Mouse (Mus musculus) layer of hippocampus, postnatal 36 days (tissue): ENCODE measurements around the gene Olfr1415. TPM values are rescaled to one million over a fixed set of nuclear protein-coding genes. Genes with fewer than 3 reads are reported as not detected.
"Not testable (repeated sequence)": the region's sequence is repeated elsewhere in the genome, so short reads cannot be mapped to it uniquely, and the experiment has no call there.

ENCODE experiments used
- DNase-seq, 2 experiments: peaks; one replicate each; pipeline ENCODE4 v3.0.0; 2022
- total RNA-seq, 2 experiments: library from RNA; stranded (reverse); gene quantifications; 2 replicates each; pipeline ENCODE4 v1.2.3; 2021

Gene Olfr1415
- total RNA-seq: not detected

DNA sequence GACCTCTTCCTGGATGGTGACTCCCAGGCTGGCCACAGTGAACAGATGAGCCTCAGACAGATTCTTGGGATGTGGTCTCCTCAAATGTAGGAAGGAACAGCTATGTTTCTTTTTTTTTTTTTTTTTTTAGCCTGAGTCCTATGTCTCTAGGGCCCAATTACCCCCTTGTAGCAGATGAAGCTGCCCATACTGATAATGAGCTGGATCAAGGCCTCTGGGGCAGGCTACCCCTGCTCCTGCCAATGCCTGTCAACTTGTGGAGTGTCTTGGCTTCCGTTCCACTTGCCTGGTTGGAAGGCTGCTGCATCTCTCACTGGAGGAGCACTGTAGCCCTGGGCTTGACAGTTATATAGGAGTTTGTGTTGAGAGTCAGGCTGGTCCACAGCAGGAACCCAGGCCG is at the start of gene Olfr1415:
Olfr1415 (minus strand) TSS at position 101 of the 400 bp plus-strand sequence.
- DNase-seq: no peak

DNA sequence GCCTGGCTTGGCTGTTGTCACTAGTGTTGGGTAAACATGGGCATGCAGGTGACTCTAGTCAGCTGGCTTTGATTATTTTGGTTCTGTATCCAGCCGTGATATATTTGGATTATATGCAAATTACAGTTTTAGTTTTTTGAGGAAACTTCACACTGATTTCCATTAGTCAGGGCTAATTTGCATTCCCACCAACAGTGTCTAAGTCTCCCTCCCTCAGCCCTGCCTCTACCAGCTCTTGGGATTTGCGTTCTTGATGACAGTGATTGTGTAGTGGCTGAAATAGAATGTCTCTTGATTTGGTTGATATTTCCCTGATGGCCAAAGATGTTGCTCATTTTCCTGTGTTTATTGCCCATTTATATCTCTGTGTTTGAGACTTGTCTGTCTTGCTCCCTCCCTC is 43.2 kb upstream of the Olfr1415 start:
- no peak for DNase-seq

DNA sequence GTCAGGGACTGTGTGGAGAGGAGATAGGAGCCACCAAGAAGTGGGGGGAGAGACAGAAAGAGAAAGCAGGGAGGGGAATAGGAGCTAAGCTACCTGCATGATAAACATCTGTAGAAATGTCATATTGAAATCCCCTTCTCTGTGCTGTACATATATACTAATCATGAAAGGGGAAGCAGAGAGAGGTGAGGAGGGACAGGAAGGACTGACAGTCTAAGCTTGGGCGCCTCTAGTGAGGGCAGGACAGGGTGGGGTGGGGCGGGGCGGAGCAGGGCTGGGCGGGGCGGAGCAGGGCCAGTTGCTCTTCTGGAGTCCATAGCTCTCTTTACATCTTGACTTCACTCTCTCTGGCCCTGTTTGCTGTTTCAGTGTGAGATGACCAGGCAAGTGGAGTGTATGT is 41.1 kb upstream of the Olfr1415 start:
- no peak for DNase-seq

DNA sequence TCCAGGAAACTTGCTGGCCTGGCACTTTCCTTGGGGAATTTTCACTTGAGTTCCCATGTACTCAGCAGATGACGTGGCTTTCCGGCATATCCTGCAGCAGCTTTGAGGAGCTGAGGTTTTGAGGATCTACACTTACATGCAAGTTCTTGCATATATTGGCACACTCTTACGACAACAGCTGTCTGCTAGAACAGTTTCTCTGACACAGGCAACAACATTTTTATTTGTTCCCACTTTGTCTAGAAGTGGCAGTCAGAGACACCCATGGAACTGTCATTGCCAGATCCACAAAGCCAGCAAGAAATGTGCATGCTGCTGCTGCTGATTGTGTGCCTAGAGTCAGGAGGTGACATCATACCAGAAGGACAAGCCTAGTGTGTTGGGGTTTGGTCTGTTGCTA is 27.9 kb upstream of the Olfr1415 start:
- no peak for DNase-seq

DNA sequence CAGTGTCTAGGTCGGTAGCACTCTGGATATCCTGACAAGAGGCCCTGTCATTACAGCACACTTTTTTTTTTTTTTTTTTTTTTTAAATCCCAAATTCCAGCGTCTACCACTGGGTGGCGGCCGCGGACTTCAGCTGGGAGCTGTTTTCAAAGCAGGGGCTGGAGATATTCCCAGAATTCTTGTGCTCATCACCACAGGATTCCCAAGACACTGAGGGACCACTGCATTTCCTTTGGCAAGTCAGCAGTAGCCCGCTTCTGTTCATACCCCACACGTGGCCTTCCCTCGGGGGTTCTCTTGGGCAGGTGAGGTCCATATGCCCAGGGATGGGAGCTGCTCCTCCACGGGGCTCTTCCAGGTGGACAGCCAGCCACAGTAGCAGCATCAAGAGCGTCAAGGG is 25.5 kb upstream of the Olfr1415 start:
- DNase-seq: peak in 1 of 2 experiments; percentile 24

DNA sequence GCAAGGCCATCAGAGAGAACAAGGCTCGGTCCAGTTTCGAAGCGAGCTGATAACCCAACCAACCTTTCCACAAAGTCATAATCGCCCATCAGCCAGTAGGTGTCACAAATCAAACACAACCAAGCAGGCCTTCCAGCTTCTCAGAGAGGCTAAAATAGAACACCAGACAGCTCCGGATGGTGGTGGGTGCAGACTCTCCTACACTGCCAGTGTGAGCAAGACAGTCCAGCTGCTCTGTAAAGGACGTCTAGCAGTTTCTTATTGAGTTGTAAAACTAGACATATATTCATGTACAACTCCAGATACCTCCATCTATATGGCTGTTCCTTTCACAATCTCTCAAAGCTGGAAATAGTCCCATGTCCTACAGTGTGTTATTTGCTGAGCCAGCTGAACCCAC is 23.1 kb upstream of the Olfr1415 start:
- peak in 1 of 2 experiments; percentile 20 for DNase-seq

DNA sequence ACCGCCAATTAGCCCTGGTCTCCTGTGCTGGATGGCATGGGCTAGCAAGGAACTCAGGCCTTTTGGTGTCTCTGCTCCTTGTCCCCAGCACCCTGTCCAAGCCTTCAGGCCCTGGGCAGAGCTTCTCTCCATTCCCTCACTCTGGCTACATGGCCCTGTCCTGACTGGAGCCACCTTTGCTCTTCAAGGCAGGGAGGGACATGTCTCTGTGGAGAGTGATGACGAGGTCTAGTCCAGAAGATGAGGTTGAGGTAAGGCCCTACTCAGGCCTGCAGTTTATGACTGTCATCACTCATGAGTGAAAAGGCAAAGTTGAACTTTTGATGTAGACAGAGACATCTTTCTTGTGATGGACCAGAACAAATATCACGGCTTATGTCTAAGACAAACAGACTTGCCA is 22.7 kb upstream of the Olfr1415 start, which contains the start of gene Olfr1414:
Olfr1414 (minus strand) TSS at position 101 of the 400 bp plus-strand sequence.
- DNase-seq: no peak

DNA sequence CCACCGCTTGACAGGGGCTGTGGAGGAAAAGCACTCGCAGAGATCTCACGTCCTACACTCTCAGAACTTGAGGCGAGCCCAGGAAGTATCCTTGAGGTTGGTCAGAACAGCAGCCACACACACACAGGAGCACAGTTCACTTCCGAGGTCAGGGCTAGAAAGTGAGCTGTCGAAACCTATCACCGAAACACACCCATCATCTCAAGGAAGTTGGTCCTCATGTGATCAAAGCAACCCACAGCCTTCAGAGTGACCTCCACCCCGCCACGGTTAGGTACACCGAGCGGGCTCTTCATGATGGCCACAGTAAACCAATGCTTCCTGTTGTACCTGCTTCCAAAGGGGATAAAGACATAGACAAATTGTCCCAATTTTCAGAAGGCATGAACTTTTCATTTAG is 19.5 kb upstream of the Olfr1415 start:
- no peak for DNase-seq

- not testable (repeated sequence) for DNase-seq
Measured at GRCm38 (mm10) chr1:92511646-92512045, 15.7 kb upstream of the Olfr1415 start.

DNA sequence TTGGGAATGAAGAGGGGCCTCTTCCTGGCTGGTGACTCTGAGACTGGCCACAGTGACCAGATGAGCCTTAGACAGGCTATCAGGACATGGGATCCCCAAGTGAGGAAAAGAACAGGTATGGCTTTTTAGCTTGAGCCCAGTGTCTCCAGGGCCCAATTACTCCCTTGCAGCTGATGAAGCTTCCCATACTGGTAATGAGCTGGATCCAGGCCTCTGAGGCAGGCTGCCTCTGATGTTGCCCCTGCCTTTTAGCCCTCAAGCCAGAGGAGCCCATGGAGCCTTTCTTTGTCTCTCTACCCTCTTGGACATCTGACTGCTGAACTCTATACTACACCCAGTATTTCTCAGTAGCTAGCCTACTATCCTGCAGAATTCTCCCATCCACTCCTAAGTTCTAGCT is 10.9 kb downstream of the Olfr1415 start, which contains the start of gene Olfr1416:
Olfr1416 (minus strand) TSS at position 101 of the 400 bp plus-strand sequence.
- no peak for DNase-seq

DNA sequence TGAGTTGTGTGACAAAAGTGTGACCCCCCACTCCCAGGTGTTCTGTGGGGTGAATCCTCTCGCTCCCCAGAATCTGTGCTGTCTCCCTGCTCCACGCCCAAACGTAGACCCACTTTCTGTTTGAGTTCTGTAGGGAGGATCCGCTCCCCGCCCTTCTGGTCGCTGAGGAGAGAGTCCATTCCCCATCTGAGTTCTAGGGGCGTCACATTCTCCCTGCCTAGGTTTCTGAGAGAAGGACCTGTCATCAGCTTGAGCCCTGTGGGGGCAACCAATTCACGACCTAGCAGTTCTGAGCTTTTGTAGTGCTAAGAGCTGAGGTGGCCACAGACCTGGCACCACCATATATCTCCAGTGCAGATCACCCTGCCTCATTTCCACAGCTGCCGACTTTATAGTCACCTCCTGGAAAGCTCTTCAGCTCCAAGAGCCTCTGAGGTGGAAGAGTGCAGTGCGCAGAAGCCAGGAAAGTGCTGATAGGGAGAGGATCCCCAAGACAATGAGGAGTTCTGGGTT is 21.8 kb downstream of the Olfr1415 start:
- DNase-seq: no peak

DNA sequence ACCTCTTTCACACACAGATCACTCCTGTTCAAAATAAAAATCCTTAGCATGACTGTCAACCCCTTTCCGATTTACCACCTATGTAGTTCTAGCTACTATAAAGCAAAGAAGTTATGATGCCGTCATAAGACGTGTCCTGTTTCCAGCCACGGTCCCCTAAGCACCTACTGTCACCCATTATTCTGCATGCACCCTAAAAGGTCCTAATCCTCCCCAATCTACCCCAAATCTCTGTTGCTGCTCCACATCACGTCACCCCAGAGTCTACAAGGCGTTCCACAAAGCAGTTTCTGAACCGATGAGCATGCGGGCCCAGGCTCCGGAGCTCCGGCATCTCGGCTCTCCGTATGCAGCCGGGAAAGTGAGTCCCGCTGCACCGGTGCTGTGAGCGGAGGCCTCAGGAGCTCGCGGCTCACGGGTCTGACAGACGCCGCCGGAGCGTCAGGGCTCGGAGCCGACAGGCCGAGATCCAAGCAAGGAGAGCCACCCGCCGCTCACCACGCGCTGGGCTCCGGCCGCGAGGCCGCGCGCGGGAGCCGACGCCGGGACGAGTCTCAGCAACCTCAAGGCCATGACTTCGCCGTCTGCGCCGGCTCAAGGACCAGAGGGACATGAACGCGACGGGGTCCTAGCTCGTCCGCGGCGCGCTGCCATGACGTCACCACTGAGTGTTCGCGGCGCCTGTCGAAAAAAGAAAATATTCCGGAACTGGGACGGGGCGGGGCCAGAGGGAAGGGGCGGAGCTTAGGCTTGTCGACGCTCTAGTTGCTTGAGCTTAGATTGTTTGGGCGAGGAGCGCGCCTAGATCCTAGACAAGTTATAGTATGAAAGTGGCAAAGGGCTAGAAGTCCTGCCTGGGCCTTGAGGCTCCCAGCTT is 22.5 kb downstream of the Olfr1415 start, which contains the start of gene Ndufa10:
Ndufa10 (minus strand) TSS at position 696 of the 877 bp plus-strand sequence.
- peak; percentile 89 to 92 for DNase-seq

- DNase-seq: no peak
Measured at GRCm38 (mm10) chr1:92468891-92469290, 27.0 kb downstream of the Olfr1415 start.

DNA sequence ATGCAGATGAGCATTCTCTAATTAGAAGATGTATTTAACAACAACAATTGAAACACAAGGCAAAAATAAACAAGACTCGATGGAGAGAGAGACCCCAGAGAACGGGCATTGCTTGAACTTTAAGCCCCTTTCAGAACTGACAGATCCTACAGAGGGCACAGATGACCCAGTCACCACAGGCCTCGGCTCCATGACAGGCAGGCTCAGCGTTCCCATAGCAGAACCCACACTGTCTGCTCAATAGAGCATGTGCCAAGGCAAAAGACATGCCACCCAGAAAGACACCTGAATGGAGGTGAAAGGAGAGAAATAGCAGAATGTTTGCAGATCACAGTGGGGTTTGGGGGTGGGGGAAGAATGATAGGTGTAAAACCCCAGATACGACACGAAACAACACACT is 37.5 kb downstream of the Olfr1415 start:
- no peak for DNase-seq

- DNase-seq: no peak
Measured at GRCm38 (mm10) chr1:92457758-92458157, 38.1 kb downstream of the Olfr1415 start.

DNA sequence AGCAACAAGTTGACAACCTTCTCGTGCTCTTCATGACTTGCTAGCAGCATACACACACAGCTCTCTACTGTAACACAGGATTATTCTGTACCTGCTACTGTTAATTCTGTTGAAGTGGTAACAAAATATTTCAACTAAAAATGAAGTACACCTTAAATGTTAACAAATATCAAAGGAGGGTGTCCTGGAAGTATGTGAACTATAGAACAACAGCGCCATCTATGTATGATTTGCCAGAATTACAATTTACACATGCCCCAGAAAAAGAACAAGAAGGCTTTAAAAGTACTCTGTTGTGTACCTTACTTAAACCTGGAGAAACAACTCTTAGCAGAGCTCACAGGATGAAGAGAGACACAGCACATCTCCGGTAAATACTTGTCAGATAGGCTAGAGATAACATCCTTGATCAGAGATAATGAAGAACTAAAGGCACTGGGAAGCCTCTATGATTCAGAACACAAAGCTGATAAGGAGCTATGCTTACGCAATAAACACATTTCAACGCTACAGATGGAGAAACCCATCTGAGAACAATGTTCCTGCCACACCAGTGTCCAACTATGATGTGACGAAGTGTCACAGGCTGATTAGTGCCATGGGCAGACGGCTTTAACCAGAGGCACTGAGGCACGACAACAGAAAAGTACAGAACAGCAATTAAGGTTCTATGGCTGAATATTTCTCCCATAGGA is 42.0 kb downstream of the Olfr1415 start:
- no peak for DNase-seq

GRCm38 (mm10) chr1:92448293-92448692 is 47.6 kb downstream of the Olfr1415 start:
- no peak for DNase-seq

GRCm38 (mm10) chr1:92441453-92442063 is 54.3 kb downstream of the Olfr1415 start:
- no peak for DNase-seq

- DNase-seq: no peak
Measured at GRCm38 (mm10) chr1:92440066-92440750, 55.7 kb downstream of the Olfr1415 start.
